Mouse (Mus musculus): ENCODE measurements around the gene 1700011L22Rik.

Gene 1700011L22Rik

GRCm38 (mm10) chr8:79179678-79180077, 68.7 kb downstream of the 1700011L22Rik start:
- in situ Hi-C loops (cut with MboI; ENCODE audit: low sequenced_read_pairs): no loop called here

DNA sequence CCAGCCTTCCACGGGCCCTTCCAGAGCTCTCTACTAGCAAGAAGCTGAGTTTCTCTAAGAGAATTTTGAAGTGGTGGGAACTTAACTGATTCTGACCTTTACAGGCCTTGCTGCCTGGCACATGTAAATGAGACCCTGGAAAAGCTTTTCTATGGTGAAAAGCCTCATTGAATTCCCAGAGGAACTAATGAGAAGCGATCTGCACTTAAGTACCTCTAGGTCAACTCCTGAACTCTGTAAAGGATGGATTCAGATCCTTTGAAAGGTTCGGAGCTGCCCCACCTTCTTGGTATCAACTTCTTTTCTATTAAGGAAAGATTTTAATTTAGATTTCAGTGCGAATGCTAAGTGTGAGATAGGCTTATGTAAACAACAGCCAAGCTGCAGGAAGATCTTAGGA, 72.4 kb downstream of the 1700011L22Rik start:
- in situ Hi-C loops (cut with MboI; ENCODE audit: low sequenced_read_pairs): no loop called here

- in situ Hi-C loops (cut with MboI; ENCODE audit: low sequenced_read_pairs): no loop called here
Measured at GRCm38 (mm10) chr8:79173606-79174005, 74.8 kb downstream of the 1700011L22Rik start.

GRCm38 (mm10) chr8:79165276-79165675, 83.1 kb downstream of the 1700011L22Rik start:
- in situ Hi-C loops (cut with MboI; ENCODE audit: low sequenced_read_pairs): no loop called here

DNA sequence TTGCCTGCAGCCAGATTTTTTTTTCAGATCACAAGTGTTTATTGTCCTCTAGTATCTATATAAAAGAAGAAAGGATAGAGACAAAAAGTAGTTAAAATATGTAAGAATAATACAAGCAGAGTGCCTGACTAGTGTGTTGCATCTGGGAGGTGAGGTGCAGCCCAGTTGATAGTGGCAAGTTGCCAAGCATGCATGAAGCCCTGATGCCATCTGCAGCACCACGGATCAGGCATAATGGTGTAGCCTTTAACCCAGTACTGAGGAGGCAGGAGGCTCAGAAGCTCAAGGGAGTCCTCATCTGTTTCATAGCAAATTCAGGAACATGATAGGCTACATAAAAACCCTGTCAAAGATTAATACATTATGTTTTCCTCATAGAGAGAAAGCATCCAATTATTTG, 84.0 kb downstream of the 1700011L22Rik start:
- in situ Hi-C loops (cut with MboI; ENCODE audit: low sequenced_read_pairs): no loop called here

GRCm38 (mm10) chr8:79162533-79163308, 85.6 kb downstream of the 1700011L22Rik start:
- in situ Hi-C loops (cut with MboI; ENCODE audit: low sequenced_read_pairs): no loop called here

DNA sequence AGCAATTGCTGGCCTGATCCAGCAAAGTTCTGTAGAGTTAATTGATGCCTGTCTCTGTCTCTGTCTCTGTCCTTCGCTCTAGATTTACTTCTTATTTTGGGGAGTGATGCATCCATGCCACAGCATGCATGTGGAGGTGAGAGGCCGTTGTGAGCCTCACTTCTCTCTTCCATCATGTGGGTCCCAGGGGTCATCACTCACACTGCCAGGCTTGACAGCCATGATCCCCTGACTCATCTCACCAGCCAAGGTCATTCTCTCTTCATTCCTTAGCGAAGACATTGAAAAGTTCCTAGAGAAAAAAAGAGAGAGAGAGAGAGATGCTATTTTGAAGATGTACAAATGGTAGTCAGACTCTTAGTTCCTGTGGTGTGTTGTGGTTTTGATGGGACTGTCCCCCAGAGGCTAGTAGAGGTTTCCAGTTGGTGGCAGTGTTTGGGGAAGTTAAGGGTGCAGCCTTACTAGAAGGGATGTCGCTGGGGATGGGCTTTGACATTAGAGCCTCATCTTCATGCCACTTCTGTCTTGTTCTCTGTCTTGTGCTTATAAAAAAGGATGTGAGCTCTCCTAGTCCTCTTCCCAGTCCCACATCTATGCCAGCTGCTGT, 87.1 kb downstream of the 1700011L22Rik start:
- in situ Hi-C loops (cut with MboI; ENCODE audit: low sequenced_read_pairs): no loop called here

All from CH12F3 (cell line).